Mouse (Mus musculus): ENCODE data around the gene Elovl4. TPM values are rescaled to one million over a fixed set of nuclear protein-coding genes. Genes with fewer than 3 reads are reported as not detected.

Gene Elovl4
- polyA plus RNA-seq (2014; fragmentation: Illumina TruSeq; extraction: RNeasy Lipid Tissue Mini Kit (QIAGEN cat#74804); ENCODE audit: low read depth, low replicate concordance) = 0.65 TPM

GRCm38 (mm10) chr9:83805977-83806815 is at the start of gene Elovl4:
Gene Elovl4, minus strand, starts transcription at chr9:83806277.

GRCm38 (mm10) chr9:83833811-83834747 is 28.0 kb upstream of the Elovl4 start, which contains the start of gene Ttk:
Gene Ttk, plus strand, starts transcription at chr9:83834689.

Other genes starting within 250 kb of the Elovl4 start
- not detected for gene Ttk, start 28.4 kb upstream of the Elovl4 start, polyA plus RNA-seq (2014; fragmentation: Illumina TruSeq; extraction: RNeasy Lipid Tissue Mini Kit (QIAGEN cat#74804); ENCODE audit: low read depth, low replicate concordance)
- gene Bckdhb, start 118.9 kb upstream of the Elovl4 start, polyA plus RNA-seq (2014; fragmentation: Illumina TruSeq; extraction: RNeasy Lipid Tissue Mini Kit (QIAGEN cat#74804); ENCODE audit: low read depth, low replicate concordance) = 154 TPM